Mouse (Mus musculus): Measurements from ENCODE around the gene Ern2.

DNA sequence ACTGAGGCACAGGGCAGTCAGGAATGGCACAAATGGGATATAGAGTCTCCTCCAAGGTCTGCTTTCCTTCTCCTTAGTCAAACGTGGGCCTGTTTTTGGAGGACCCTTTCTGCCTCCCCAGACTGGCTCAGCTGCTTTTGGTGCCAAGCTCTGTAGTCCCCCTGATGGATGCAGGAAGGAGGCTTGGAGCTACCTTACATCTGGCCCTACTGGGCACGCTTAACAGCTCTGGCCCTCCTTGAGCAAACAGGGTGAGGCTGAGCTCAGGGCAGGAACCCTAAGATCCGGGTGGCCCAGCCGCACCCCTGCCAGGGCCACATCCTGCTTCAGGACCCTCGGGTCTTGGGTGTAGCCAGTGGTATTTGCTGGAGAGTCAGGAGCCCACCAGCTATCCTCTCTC lies 1.4 kb downstream of the Ern2 start:
- no peak for TF ChIP-seq CTCF (IDR thresholded peaks at IDR 0.05; ENCODE audit: extremely low read depth, insufficient read depth, insufficient read length, insufficient replicate concordance)
- TF ChIP-seq POLR2A (IDR thresholded peaks at IDR 0.05; ENCODE audit: low read depth, low read length), result no peak
